8 mouse cellular contexts compared by ENCODE assay signal in the genomic region with DNA sequence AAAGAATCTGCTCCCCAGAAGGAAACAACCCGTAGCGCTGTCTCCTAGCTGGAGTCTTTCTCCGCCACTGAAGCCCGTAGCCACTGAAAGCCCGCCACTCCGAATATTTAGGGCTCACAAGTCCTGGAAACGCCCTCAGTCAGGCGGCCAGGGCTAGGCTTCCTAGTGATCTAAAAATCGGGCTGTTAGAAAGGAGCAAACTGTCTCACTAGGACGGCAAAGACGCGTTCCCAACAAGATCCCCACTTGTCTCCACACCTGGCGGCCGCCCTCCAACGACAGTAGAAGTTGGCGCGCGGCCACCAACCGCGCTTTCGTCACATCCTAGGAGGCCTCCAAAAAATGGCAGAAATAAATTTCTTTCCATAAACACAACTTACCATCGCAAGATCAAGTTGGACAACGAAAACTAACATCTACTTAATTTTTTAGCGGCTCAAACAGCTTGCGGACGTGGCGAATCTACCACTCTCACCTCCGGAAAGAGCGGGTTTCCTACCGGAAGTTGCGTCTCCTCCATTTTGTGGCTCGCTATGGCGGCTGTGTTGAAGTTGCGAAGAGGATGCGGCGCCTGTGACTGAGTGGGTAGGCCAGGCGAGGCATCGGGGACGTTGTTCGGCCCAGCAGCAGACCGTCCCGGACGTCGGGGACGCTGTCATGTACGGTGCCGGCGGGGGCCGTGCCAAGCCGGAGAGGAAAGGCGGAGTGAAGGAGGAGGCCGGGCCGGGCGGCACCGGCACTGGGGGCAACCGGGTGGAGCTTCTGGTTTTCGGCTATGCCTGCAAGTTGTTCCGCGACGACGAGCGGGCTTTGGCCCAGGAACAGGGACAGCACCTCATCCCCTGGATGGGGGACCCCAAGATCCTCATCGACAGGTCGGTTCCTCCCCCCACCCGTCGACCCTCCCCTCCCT. TPM values are rescaled to one million over a fixed set of nuclear protein-coding genes. Genes with fewer than 3 reads are reported as not detected.
DNase-seq lines count a peak whose midpoint lies in the region; ATAC-seq and TF ChIP-seq lines count a peak whose summit lies in the region.

A gene (plus strand): TSS at position 500 of the 913 bp plus-strand sequence.

- peak; percentile 31; the same call in 1 of the 2 replicates for TF ChIP-seq CTCF in liver, embryonic 14.5 days (IDR thresholded peaks at IDR 0.05; ENCODE audit: low read depth)
- 0 out of 2 replicates have a peak, but pooled peaks have one; percentile 11 for TF ChIP-seq CTCF in stomach, postnatal 0 days (IDR thresholded peaks at IDR 0.05; ENCODE audit: low read depth)

- H3K4me3 ChIP-seq in brown adipose tissue, adult 24 weeks (ENCODE audit: insufficient read depth, low read depth, low read length) = peak within 1 kb of the TSS; percentile 96
- peak within 1 kb of the TSS; percentile 100 for H3K4me3 ChIP-seq in forebrain, embryonic 10.5 days
- peak within 1 kb of the TSS; percentile 98 for H3K4me3 ChIP-seq in heart, embryonic 15.5 days
- peak within 1 kb of the TSS; percentile 89 to 97 for H3K4me3 ChIP-seq in liver, embryonic 14.5 days (ENCODE audit: insufficient read depth in 1 of 2, low read depth in 2 of 2, low read length in 2 of 2)
- peak within 1 kb of the TSS; percentile 99 for H3K4me3 ChIP-seq in neural tube, embryonic 11.5 days (ENCODE audit: low read depth, low read length)
- peak within 1 kb of the TSS; percentile 93 for H3K4me3 ChIP-seq in stomach, postnatal 0 days (ENCODE audit: low read depth, low read length)

- no peaks in the 10 kb centered on the region for H3K27me3 ChIP-seq in forebrain, embryonic 10.5 days (ENCODE audit: poor library complexity, severe bottlenecking)
- H3K27me3 ChIP-seq in heart, embryonic 15.5 days = peaks cover 13% of the 10 kb centered on the region
- no peaks in the 10 kb centered on the region; the same call in 1 of the 2 replicates for H3K27me3 ChIP-seq in liver, embryonic 14.5 days (ENCODE audit: control insufficient read depth, insufficient read depth, low read length)
- no peaks in the 10 kb centered on the region for H3K27me3 ChIP-seq in neural tube, embryonic 11.5 days (ENCODE audit: control insufficient read depth, insufficient read depth, low read length)
- H3K27me3 ChIP-seq in stomach, postnatal 0 days (ENCODE audit: control insufficient read depth, insufficient read depth, low read length) = no peaks in the 10 kb centered on the region

- TF ChIP-seq EP300 in liver, embryonic 14.5 days (IDR thresholded peaks at IDR 0.05; ENCODE audit: low read depth) = peak; percentile 45; the same call in 1 of the 2 replicates
- TF ChIP-seq EP300 in stomach, postnatal 0 days (optimal IDR thresholded peaks at IDR 0.05) = peak; percentile 86

- ATAC-seq in heart, embryonic 15.5 days (replicated peaks; ENCODE audit: insufficient number of reproducible peaks, insufficient read depth, low FRiP score, low read depth) = peak; percentile 59; the same call in 1 of the 2 replicates
- ATAC-seq in liver, embryonic 14.5 days (ENCODE audit: insufficient read depth) = peak; percentile 78
- ATAC-seq in neural tube, embryonic 11.5 days (ENCODE audit: insufficient read depth, low FRiP score, low TSS enrichment) = peak; percentile 48; the same call in 1 of the 2 replicates
- ATAC-seq in stomach, postnatal 0 days (ENCODE audit: low FRiP score, low TSS enrichment) = peak; percentile 81

- peaks cover 30% of the 10 kb centered on the region for H3K36me3 ChIP-seq in forebrain, embryonic 10.5 days (replicated peaks)
- H3K36me3 ChIP-seq in heart, embryonic 15.5 days = peaks cover 23% of the 10 kb centered on the region
- H3K36me3 ChIP-seq in liver, embryonic 14.5 days (replicated peaks; ENCODE audit: control insufficient read depth, insufficient read depth, low read depth) = peaks cover 25% of the 10 kb centered on the region
- H3K36me3 ChIP-seq in neural tube, embryonic 11.5 days (ENCODE audit: control insufficient read depth, insufficient read depth, low read length) = peaks cover 3% of the 10 kb centered on the region; the same call in 1 of the 2 replicates
- peaks cover 8% of the 10 kb centered on the region; the same call in 1 of the 2 replicates for H3K36me3 ChIP-seq in stomach, postnatal 0 days (ENCODE audit: control insufficient read depth, insufficient read depth, low read length)

- H3K4me2 ChIP-seq in heart, embryonic 15.5 days = peak within 1 kb of the TSS; percentile 95
- peak within 1 kb of the TSS; percentile 79 for H3K4me2 ChIP-seq in liver, embryonic 14.5 days (ENCODE audit: low read depth)
- H3K4me2 ChIP-seq in neural tube, embryonic 11.5 days (ENCODE audit: low read depth) = peak within 1 kb of the TSS; percentile 87
- peak within 1 kb of the TSS; percentile 98 for H3K4me2 ChIP-seq in stomach, postnatal 0 days (replicated peaks; ENCODE audit: low read depth)

- H3K9me3 ChIP-seq in forebrain, embryonic 10.5 days = no peaks in the 10 kb centered on the region
- no peaks in the 10 kb centered on the region for H3K9me3 ChIP-seq in heart, embryonic 15.5 days (replicated peaks)
- no peaks in the 10 kb centered on the region for H3K9me3 ChIP-seq in liver, embryonic 14.5 days (ENCODE audit: control insufficient read depth, low read length)
- H3K9me3 ChIP-seq in neural tube, embryonic 11.5 days (ENCODE audit: control insufficient read depth, low read length) = no peaks in the 10 kb centered on the region
- H3K9me3 ChIP-seq in stomach, postnatal 0 days (ENCODE audit: control insufficient read depth, low read length) = no peaks in the 10 kb centered on the region

- under 1% methylated on average over 66 of the region's 66 CpGs for WGBS in forebrain, embryonic 10.5 days
- under 1% methylated on average over 64 of the region's 66 CpGs for WGBS in heart, embryonic 15.5 days
- under 1% methylated on average over 66 of the region's 66 CpGs for WGBS in liver, embryonic 14.5 days (ENCODE audit: insufficient replicate concordance)
- under 1% methylated on average over 66 of the region's 66 CpGs for WGBS in neural tube, embryonic 11.5 days
- under 1% methylated on average over 62 of the region's 66 CpGs for WGBS in stomach, postnatal 0 days

- DNase-seq in CD4-positive, CD25-positive, alpha-beta regulatory T cell, adult 2 months (ENCODE audit: low read depth, low spot score) = peak; percentile 90
- DNase-seq in forebrain, embryonic 10.5 days (ENCODE audit: extremely low spot score, low spot score) = peak; percentile 79
- DNase-seq in kidney, postnatal 25 days = peak; percentile 88 to 89
- peak; percentile 71 to 75 (median 71) for DNase-seq in liver, embryonic 14.5 days (ENCODE audit: low read depth in 3 of 3, low spot score in 3 of 3)
- DNase-seq in neural tube, embryonic 11.5 days (ENCODE audit: low spot score) = peak; percentile 88
- peak; percentile 79 for DNase-seq in stomach, postnatal 0 days (ENCODE audit: low spot score)

- H3K9ac ChIP-seq in heart, embryonic 15.5 days = peak within 1 kb of the TSS; percentile 94
- peak within 1 kb of the TSS; percentile 92 for H3K9ac ChIP-seq in liver, embryonic 14.5 days (replicated peaks)
- peak within 1 kb of the TSS; percentile 95 for H3K9ac ChIP-seq in neural tube, embryonic 11.5 days (ENCODE audit: low read length)
- H3K9ac ChIP-seq in stomach, postnatal 0 days (ENCODE audit: low read length) = peak within 1 kb of the TSS; percentile 93

- H3K27ac ChIP-seq in brown adipose tissue, adult 24 weeks (replicated peaks; ENCODE audit: low read depth, low read length) = peak within 1 kb of the TSS; percentile 90
- H3K27ac ChIP-seq in forebrain, embryonic 10.5 days = peak within 1 kb of the TSS; percentile 96
- peak within 1 kb of the TSS; percentile 77 for H3K27ac ChIP-seq in heart, embryonic 15.5 days
- peak within 1 kb of the TSS; percentile 69 for H3K27ac ChIP-seq in liver, embryonic 14.5 days
- H3K27ac ChIP-seq in neural tube, embryonic 11.5 days (ENCODE audit: low read depth, low read length) = no peak within 1 kb of the TSS; the same call in 1 of the 2 replicates
- peak within 1 kb of the TSS; percentile 80 for H3K27ac ChIP-seq in stomach, postnatal 0 days (replicated peaks)

- H3K4me1 ChIP-seq in brown adipose tissue, adult 24 weeks (ENCODE audit: control insufficient read depth, insufficient read depth, insufficient read length, low read length) = peaks cover 8% of the 10 kb centered on the region; the same call in 1 of the 2 replicates
- H3K4me1 ChIP-seq in forebrain, embryonic 10.5 days = peaks cover 21% of the 10 kb centered on the region
- peaks cover 12% of the 10 kb centered on the region for H3K4me1 ChIP-seq in heart, embryonic 15.5 days (replicated peaks)
- H3K4me1 ChIP-seq in liver, embryonic 14.5 days (replicated peaks; ENCODE audit: control insufficient read depth in 2 of 2, insufficient read depth in 2 of 2, low read length in 1 of 2) = peaks cover 8 to 12% of the 10 kb centered on the region in 2 experiments
- H3K4me1 ChIP-seq in neural tube, embryonic 11.5 days (ENCODE audit: control insufficient read depth, insufficient read depth, low read length) = peaks cover 9% of the 10 kb centered on the region
- peaks cover 8% of the 10 kb centered on the region; the same call in 1 of the 2 replicates for H3K4me1 ChIP-seq in stomach, postnatal 0 days (replicated peaks; ENCODE audit: control insufficient read depth, insufficient read depth)

RNA-seq across cellular contexts. Expression of the gene that starts here (rescaled TPM):
- 17.6 and 23.7 TPM in 2 replicates for polyA plus RNA-seq in brown adipose tissue, adult 24 weeks (2012; ENCODE audit: insufficient read depth, insufficient read length, missing spikeins)
- polyA plus RNA-seq in forebrain, embryonic 10.5 days (2016; fragmentation: Nextera tagmentation; extraction: Ambion mirVana) = 37.3 and 43.3 TPM in 2 replicates
- polyA plus RNA-seq in heart, embryonic 15.5 days (2015; fragmentation: Nextera tagmentation; extraction: Ambion mirVana) = 22.9 and 28.0 TPM in 2 replicates
- polyA plus RNA-seq in liver, embryonic 14.5 days (2012; rRNA removed) = 21.3 and 25.9 TPM in 2 replicates
- polyA plus RNA-seq in liver, embryonic 14.5 days (2014; fragmentation: Nextera tagmentation; extraction: Ambion mirVana) = 13.1 and 15.7 TPM in 2 replicates
- polyA plus RNA-seq in neural tube, embryonic 11.5 days (2014; fragmentation: Nextera tagmentation; extraction: Ambion mirVana) = 48.2 and 49.1 TPM in 2 replicates
- polyA plus RNA-seq in stomach, postnatal 0 days (2015; fragmentation: Nextera tagmentation; extraction: Ambion mirVana) = 21.3 and 21.7 TPM in 2 replicates
